Mouse (Mus musculus) thymus, adult 2 months (tissue): ENCODE measurements at regions not wholly inside any gene's neighbourhood (a gene's known extent, or its start where the extent isn't known, plus 50 kb on each side); places are given as distances from the start of the nearest gene placed in this dataset.

Experiments
- CTCF ChIP-seq: fragments of 200-500 bp; IDR thresholded peaks from 2 replicates; pipeline ENCODE4 v1.5.1; 2012; ENCODE audit warnings: mild to moderate bottlenecking, control low read depth, low read length, moderate library complexity, borderline replicate concordance; ENCODE audit not compliant: control insufficient read depth, poor library complexity, insufficient read depth; ENCODE audit errors: extremely low read depth
- POLR2A ChIP-seq: fragments of 200-500 bp; IDR thresholded peaks from 2 replicates; pipeline ENCODE4 v1.6.1; 2012; ENCODE audit warnings: mild to moderate bottlenecking, low read length, control low read depth, moderate library complexity; ENCODE audit not compliant: control insufficient read depth, poor library complexity, insufficient read depth; ENCODE audit errors: extremely low read depth

GRCm38 (mm10) chr10:17292331-17292730 lies 430.7 kb upstream of the Cited2 start:
- TF ChIP-seq CTCF, result no peak
- no peak for TF ChIP-seq POLR2A
